Mouse (Mus musculus): ENCODE measurements around the gene Cxcl12.

Cxcl12 gene

DNA sequence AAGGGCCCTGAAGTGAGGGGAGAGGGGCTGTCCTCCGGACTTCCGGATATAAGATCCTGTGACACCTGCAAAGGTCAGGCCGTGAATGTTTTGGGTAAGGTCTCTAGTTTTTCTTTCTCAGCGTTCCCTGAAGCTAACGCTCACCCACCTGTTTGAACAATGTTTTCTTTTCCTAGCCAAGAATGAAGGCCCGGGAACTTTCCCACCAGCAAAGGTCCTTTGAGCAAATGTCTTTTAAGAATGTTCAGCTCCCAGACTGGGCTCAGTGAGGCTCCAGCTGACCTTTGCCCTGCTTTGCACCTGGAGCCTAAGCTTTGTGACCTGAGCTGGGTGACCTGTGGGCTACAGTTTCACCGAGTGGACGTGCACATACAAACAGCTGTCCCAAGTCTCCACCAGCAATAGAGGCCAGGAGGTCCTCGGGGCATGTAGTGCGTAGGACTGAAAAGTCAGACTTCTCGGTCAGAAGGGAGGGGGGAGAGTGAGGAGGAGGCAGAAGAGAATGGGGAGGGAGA, 52.6 kb downstream of the Cxcl12 start:
- DNase-seq (ENCODE audit: low spot score in 2 of 2), result no peak

Data from right cerebral cortex, postnatal 36 days (tissue).